Comparison of ENCODE assay signal across 8 mouse cellular contexts in genomic region chr10:127195328-127196129, GRCm38 (mm10). TPM values are rescaled to one million over a fixed set of nuclear protein-coding genes. Genes with fewer than 3 reads are reported as not detected.
A peak's percentile ranks its signal among the peaks of the same experiment; 100 is the strongest.
DNase-seq lines count a peak whose midpoint lies in the region; ATAC-seq lines count a peak whose summit lies in the region.

TSS of gene Dtx3 (minus strand) at chr10:127195728.

- H3K27me3 ChIP-seq in hindbrain, embryonic 16.5 days (replicated peaks; ENCODE audit: control insufficient read depth, insufficient read depth, low read length), result no peaks in the 10 kb centered on the region
- H3K27me3 ChIP-seq in limb, embryonic 10.5 days (ENCODE audit: low read depth, poor library complexity, severe bottlenecking), result no peaks in the 10 kb centered on the region
- H3K27me3 ChIP-seq in midbrain, embryonic 13.5 days, result no peaks in the 10 kb centered on the region

- peaks cover 32% of the 10 kb centered on the region for H3K36me3 ChIP-seq in hindbrain, embryonic 16.5 days (ENCODE audit: control insufficient read depth, insufficient read depth, low read length)
- peaks cover 65% of the 10 kb centered on the region for H3K36me3 ChIP-seq in limb, embryonic 10.5 days
- H3K36me3 ChIP-seq in midbrain, embryonic 13.5 days, result peaks cover 53% of the 10 kb centered on the region

- no peaks in the 10 kb centered on the region for H3K9me3 ChIP-seq in hindbrain, embryonic 16.5 days (ENCODE audit: control insufficient read depth, low read length)
- H3K9me3 ChIP-seq in limb, embryonic 10.5 days (replicated peaks), result no peaks in the 10 kb centered on the region
- no peaks in the 10 kb centered on the region for H3K9me3 ChIP-seq in midbrain, embryonic 13.5 days

- H3K4me2 ChIP-seq in hindbrain, embryonic 16.5 days (ENCODE audit: low read length), result peak within 1 kb of the TSS; percentile 65
- peak within 1 kb of the TSS; percentile 79 for H3K4me2 ChIP-seq in midbrain, embryonic 13.5 days (replicated peaks)

- H3K9ac ChIP-seq in hindbrain, embryonic 16.5 days (ENCODE audit: low read depth, low read length), result peak within 1 kb of the TSS; percentile 94
- H3K9ac ChIP-seq in midbrain, embryonic 13.5 days (replicated peaks), result peak within 1 kb of the TSS; percentile 96

- WGBS in hindbrain, embryonic 16.5 days, result under 1% methylated on average over 32 of the region's 47 CpGs
- under 1% methylated on average over 45 of the region's 47 CpGs for WGBS in limb, embryonic 10.5 days
- 0% methylated on average over 35 of the region's 47 CpGs for WGBS in midbrain, embryonic 13.5 days

- H3K4me1 ChIP-seq in hindbrain, embryonic 16.5 days (ENCODE audit: control insufficient read depth, insufficient read depth, low read depth, low read length), result peaks cover 17% of the 10 kb centered on the region
- H3K4me1 ChIP-seq in limb, embryonic 10.5 days, result peaks cover 40% of the 10 kb centered on the region
- H3K4me1 ChIP-seq in midbrain, embryonic 13.5 days (replicated peaks), result peaks cover 33% of the 10 kb centered on the region

- peak within 1 kb of the TSS; percentile 90 for H3K27ac ChIP-seq in hindbrain, embryonic 16.5 days (ENCODE audit: low read depth, low read length)
- peak within 1 kb of the TSS; percentile 98 for H3K27ac ChIP-seq in limb, embryonic 10.5 days
- peak within 1 kb of the TSS; percentile 91 for H3K27ac ChIP-seq in midbrain, embryonic 13.5 days

- ATAC-seq in hindbrain, embryonic 16.5 days, result peak; percentile 69
- peak; percentile 70 for ATAC-seq in midbrain, embryonic 13.5 days

- peak; percentile 74 to 77 for DNase-seq in right cerebral cortex, postnatal 10 days (ENCODE audit: low spot score in 2 of 2)
- no peak for DNase-seq in right cerebral cortex, postnatal 25 days
- peak; percentile 45 for DNase-seq in cerebellum, adult 8-10 months
- no peak for DNase-seq in gastrocnemius, adult 8-10 months (ENCODE audit: low spot score in 2 of 2)
- DNase-seq in limb, embryonic 10.5 days (ENCODE audit: low spot score), result peak; percentile 79
- DNase-seq in yolk sac, embryonic 10.5 days (ENCODE audit: low spot score), result peak; percentile 66

- peak within 1 kb of the TSS; percentile 80 for H3K4me3 ChIP-seq in hindbrain, embryonic 16.5 days (ENCODE audit: low read length)
- peak within 1 kb of the TSS; percentile 99 for H3K4me3 ChIP-seq in limb, embryonic 10.5 days
- peak within 1 kb of the TSS; percentile 92 for H3K4me3 ChIP-seq in midbrain, embryonic 13.5 days (replicated peaks)

RNA-seq across cellular contexts. Expression of gene Dtx3, which starts in this region (rescaled TPM):
- total RNA-seq in gastrocnemius, adult 8-10 months (2022), result 10 to 100 TPM; 22.1 to 27.1 (median 23.2) TPM
- 213 and 233 TPM in 2 replicates for polyA plus RNA-seq in hindbrain, embryonic 16.5 days (2015; fragmentation: Nextera tagmentation; extraction: Ambion mirVana)
- polyA plus RNA-seq in limb, embryonic 10.5 days (2016; fragmentation: Nextera tagmentation; extraction: Ambion mirVana), result 91.4 and 122 TPM in 2 replicates
- 195 and 234 TPM in 2 replicates for polyA plus RNA-seq in midbrain, embryonic 13.5 days (2015; fragmentation: Nextera tagmentation; extraction: Ambion mirVana)

Comparison
In these comparisons a context has a peak if more than half of its experiments do, and no peak if none do; other contexts are left out.
1. DNase-seq: peak in right cerebral cortex, postnatal 10 days (2 of 2), cerebellum, adult 8-10 months (single experiment), limb, embryonic 10.5 days (single experiment) and yolk sac, embryonic 10.5 days (single experiment); none in right cerebral cortex, postnatal 25 days (single experiment) and gastrocnemius, adult 8-10 months (0 of 2).
2. Peak in every context shown above with its lines, with median percentiles within 50 percentile points of each other: H3K27ac ChIP-seq and H3K4me3 ChIP-seq.